Mouse (Mus musculus): Measurements from ENCODE around the gene Nxpe4. TPM values are rescaled to one million over a fixed set of nuclear protein-coding genes. Genes with fewer than 3 reads are reported as not detected.
"Not testable (repeated sequence)": the region's sequence is repeated elsewhere in the genome, so short reads cannot be mapped to it uniquely, and the experiment has no call there.

Nxpe4 gene
- polyA plus RNA-seq, 1 experiment from 2014 or later: 5.6 TPM

GRCm38 (mm10) chr9:48404687-48405086, 242.9 kb downstream of the Nxpe4 start:
- no peaks in the 10 kb centered on the region for H3K27me3 ChIP-seq (ENCODE audit: low read depth, poor library complexity, severe bottlenecking)
- no peak for DNase-seq (ENCODE audit: low spot score)
- no peaks in the 10 kb centered on the region for H3K36me3 ChIP-seq
- no peaks in the 10 kb centered on the region for H3K9me3 ChIP-seq (replicated peaks)
- H3K4me1 ChIP-seq: no peaks in the 10 kb centered on the region
- 71% methylated on average over 3 of the region's 3 CpGs for WGBS
- no peak overlapping the region for H3K4me3 ChIP-seq
- no peak overlapping the region for H3K27ac ChIP-seq

GRCm38 (mm10) chr9:48407549-48408327, 245.9 kb downstream of the Nxpe4 start:
- DNase-seq (ENCODE audit: low spot score): peak; percentile 23
- Histone ChIP-seq H3K4me3 (no peak overlapping the region), H3K9me3 (replicated peaks) (no peaks in the 10 kb centered on the region), H3K4me1 (no peaks in the 10 kb centered on the region), H3K27ac (no peak overlapping the region), H3K27me3 (ENCODE audit: low read depth, poor library complexity, severe bottlenecking) (no peaks in the 10 kb centered on the region), H3K36me3 (no peaks in the 10 kb centered on the region)
- 84% methylated on average over 10 of the region's 10 CpGs for WGBS

- Histone ChIP-seq H3K4me1 (no peaks in the 10 kb centered on the region), H3K36me3 (no peaks in the 10 kb centered on the region), H3K4me3 (no peak overlapping the region), H3K9me3 (replicated peaks) (no peaks in the 10 kb centered on the region), H3K27ac (no peak overlapping the region), H3K27me3 (ENCODE audit: low read depth, poor library complexity, severe bottlenecking) (no peaks in the 10 kb centered on the region)
- WGBS: 86% methylated on average over 6 of the region's 6 CpGs
- DNase-seq (ENCODE audit: low spot score): no peak
Observed at GRCm38 (mm10) chr9:48410217-48411035, 248.6 kb downstream of the Nxpe4 start.

GRCm38 (mm10) chr9:48413591-48413990, 251.8 kb downstream of the Nxpe4 start:
- Histone ChIP-seq H3K4me3 (no peak overlapping the region), H3K27ac (no peak overlapping the region), H3K9me3 (replicated peaks) (no peaks in the 10 kb centered on the region), H3K27me3 (ENCODE audit: low read depth, poor library complexity, severe bottlenecking) (no peaks in the 10 kb centered on the region), H3K36me3 (no peaks in the 10 kb centered on the region), H3K4me1 (no peaks in the 10 kb centered on the region)
- DNase-seq (ENCODE audit: low spot score): no peak
- WGBS: 82% methylated on average over 2 of the region's 2 CpGs

- H3K36me3 ChIP-seq; DNase-seq (ENCODE audit: low spot score); H3K27ac ChIP-seq; H3K9me3 ChIP-seq (replicated peaks); H3K27me3 ChIP-seq (ENCODE audit: low read depth, poor library complexity, severe bottlenecking); H3K4me1 ChIP-seq; H3K4me3 ChIP-seq: not testable (repeated sequence)
- 93% methylated on average over 8 of the region's 8 CpGs for WGBS
Observed at GRCm38 (mm10) chr9:48417366-48417765, 255.5 kb downstream of the Nxpe4 start.

GRCm38 (mm10) chr9:48417994-48418393, 256.2 kb downstream of the Nxpe4 start:
- H3K9me3 ChIP-seq (replicated peaks): no peaks in the 10 kb centered on the region
- WGBS: 88% methylated on average over 3 of the region's 3 CpGs
- H3K4me3 ChIP-seq: no peak overlapping the region
- no peaks in the 10 kb centered on the region for H3K4me1 ChIP-seq
- no peak for DNase-seq (ENCODE audit: low spot score)
- no peaks in the 10 kb centered on the region for H3K27me3 ChIP-seq (ENCODE audit: low read depth, poor library complexity, severe bottlenecking)
- no peaks in the 10 kb centered on the region for H3K36me3 ChIP-seq
- no peak overlapping the region for H3K27ac ChIP-seq

- H3K36me3 ChIP-seq: no peaks in the 10 kb centered on the region
- 84% methylated on average over 2 of the region's 2 CpGs for WGBS
- H3K9me3 ChIP-seq (replicated peaks): no peaks in the 10 kb centered on the region
- no peak overlapping the region for H3K4me3 ChIP-seq
- H3K27ac ChIP-seq: no peak overlapping the region
- H3K27me3 ChIP-seq (ENCODE audit: low read depth, poor library complexity, severe bottlenecking): no peaks in the 10 kb centered on the region
- H3K4me1 ChIP-seq: no peaks in the 10 kb centered on the region
- DNase-seq (ENCODE audit: low spot score): no peak
Observed at GRCm38 (mm10) chr9:48418397-48418796, 256.6 kb downstream of the Nxpe4 start.

GRCm38 (mm10) chr9:48418829-48419228, 257.0 kb downstream of the Nxpe4 start:
- 78% methylated on average over 8 of the region's 8 CpGs for WGBS
- no peaks in the 10 kb centered on the region for H3K9me3 ChIP-seq (replicated peaks)
- no peak overlapping the region for H3K27ac ChIP-seq
- no peak overlapping the region for H3K4me3 ChIP-seq
- H3K27me3 ChIP-seq (ENCODE audit: low read depth, poor library complexity, severe bottlenecking): no peaks in the 10 kb centered on the region
- DNase-seq (ENCODE audit: low spot score): no peak
- no peaks in the 10 kb centered on the region for H3K4me1 ChIP-seq
- H3K36me3 ChIP-seq: no peaks in the 10 kb centered on the region

GRCm38 (mm10) chr9:48420437-48420836, 258.6 kb downstream of the Nxpe4 start:
- H3K27me3 ChIP-seq (ENCODE audit: low read depth, poor library complexity, severe bottlenecking): no peaks in the 10 kb centered on the region
- WGBS: 91% methylated on average over 7 of the region's 7 CpGs
- no peak for DNase-seq (ENCODE audit: low spot score)
- no peak overlapping the region for H3K27ac ChIP-seq
- H3K4me1 ChIP-seq: no peaks in the 10 kb centered on the region
- no peaks in the 10 kb centered on the region for H3K9me3 ChIP-seq (replicated peaks)
- H3K36me3 ChIP-seq: no peaks in the 10 kb centered on the region
- no peak overlapping the region for H3K4me3 ChIP-seq

GRCm38 (mm10) chr9:48421029-48421428, 259.2 kb downstream of the Nxpe4 start:
- H3K27me3 ChIP-seq (ENCODE audit: low read depth, poor library complexity, severe bottlenecking): no peaks in the 10 kb centered on the region
- H3K36me3 ChIP-seq: no peaks in the 10 kb centered on the region
- H3K27ac ChIP-seq: no peak overlapping the region
- H3K9me3 ChIP-seq (replicated peaks): no peaks in the 10 kb centered on the region
- H3K4me3 ChIP-seq: no peak overlapping the region
- no peak for DNase-seq (ENCODE audit: low spot score)
- H3K4me1 ChIP-seq: no peaks in the 10 kb centered on the region
- 84% methylated on average over 2 of the region's 2 CpGs for WGBS

- no peaks in the 10 kb centered on the region for H3K36me3 ChIP-seq
- no peaks in the 10 kb centered on the region for H3K4me1 ChIP-seq
- WGBS: 89% methylated on average over 2 of the region's 2 CpGs
- H3K4me3 ChIP-seq: no peak overlapping the region
- no peak overlapping the region for H3K27ac ChIP-seq
- H3K9me3 ChIP-seq (replicated peaks): no peaks in the 10 kb centered on the region
- H3K27me3 ChIP-seq (ENCODE audit: low read depth, poor library complexity, severe bottlenecking): no peaks in the 10 kb centered on the region
- no peak for DNase-seq (ENCODE audit: low spot score)
Observed at GRCm38 (mm10) chr9:48421561-48421960, 259.7 kb downstream of the Nxpe4 start.

- no peak overlapping the region for H3K4me3 ChIP-seq
- no peaks in the 10 kb centered on the region for H3K9me3 ChIP-seq (replicated peaks)
- H3K27ac ChIP-seq: no peak overlapping the region
- H3K4me1 ChIP-seq: no peaks in the 10 kb centered on the region
- WGBS: 90% methylated on average over 8 of the region's 8 CpGs
- no peak for DNase-seq (ENCODE audit: low spot score)
- H3K27me3 ChIP-seq (ENCODE audit: low read depth, poor library complexity, severe bottlenecking): no peaks in the 10 kb centered on the region
- H3K36me3 ChIP-seq: no peaks in the 10 kb centered on the region
Observed at GRCm38 (mm10) chr9:48422382-48422781, 260.6 kb downstream of the Nxpe4 start.

- H3K27ac ChIP-seq: no peak overlapping the region
- DNase-seq (ENCODE audit: low spot score): no peak
- no peak overlapping the region for H3K4me3 ChIP-seq
- no peaks in the 10 kb centered on the region for H3K36me3 ChIP-seq
- 52% methylated on average over 1 of the region's 1 CpGs for WGBS
- H3K4me1 ChIP-seq: no peaks in the 10 kb centered on the region
- no peaks in the 10 kb centered on the region for H3K27me3 ChIP-seq (ENCODE audit: low read depth, poor library complexity, severe bottlenecking)
- H3K9me3 ChIP-seq (replicated peaks): no peaks in the 10 kb centered on the region
Observed at GRCm38 (mm10) chr9:48423256-48423655, 261.4 kb downstream of the Nxpe4 start.
